Mouse (Mus musculus): ENCODE results near the gene Chd8.
A peak's percentile ranks its signal among the peaks of the same experiment; 100 is the strongest.
"Not testable (repeated sequence)": the region's sequence is repeated elsewhere in the genome, so short reads cannot be mapped to it uniquely, and the experiment has no call there.

Chd8 gene

GRCm38 (mm10) chr14:52257484-52258213, at the start of gene Chd8:
Chd8 (minus strand) TSS chr14:52257780.
- peak; percentile 97 for DNase-seq (ENCODE audit: low spot score)

- no peak for DNase-seq (ENCODE audit: low spot score)
These were observed 48.5 kb upstream of the Chd8 start for GRCm38 (mm10) chr14:52306100-52306499.

GRCm38 (mm10) chr14:52304644-52305271, 47.2 kb upstream of the Chd8 start, which contains the start of gene Mettl3:
Mettl3 (minus strand) TSS chr14:52305128.
- DNase-seq (ENCODE audit: low spot score): peak; percentile 97

GRCm38 (mm10) chr14:52303517-52303916, 45.9 kb upstream of the Chd8 start:
- DNase-seq (ENCODE audit: low spot score): not testable (repeated sequence)

- peak; percentile 67 for DNase-seq (ENCODE audit: low spot score)
These were observed 38.1 kb upstream of the Chd8 start for GRCm38 (mm10) chr14:52295558-52296264.

- DNase-seq (ENCODE audit: low spot score): no peak
These were observed 26.6 kb upstream of the Chd8 start for GRCm38 (mm10) chr14:52284191-52284590.

GRCm38 (mm10) chr14:52283629-52284028, 26.0 kb upstream of the Chd8 start:
- DNase-seq (ENCODE audit: low spot score): no peak

- DNase-seq (ENCODE audit: low spot score): peak; percentile 32
These were observed 22.2 kb upstream of the Chd8 start for GRCm38 (mm10) chr14:52279747-52280120.

GRCm38 (mm10) chr14:52278932-52279746, 21.6 kb upstream of the Chd8 start, which contains the start of the genes Tox4 and Rab2b:
Tox4 (plus strand) TSS chr14:52279146.
Rab2b (minus strand) TSS chr14:52279545.
- peak; percentile 98 for DNase-seq (ENCODE audit: low spot score)

- DNase-seq (ENCODE audit: low spot score): no peak
These were observed 19.6 kb upstream of the Chd8 start for GRCm38 (mm10) chr14:52277210-52277609.

GRCm38 (mm10) chr14:52272781-52273180, 15.2 kb upstream of the Chd8 start:
- DNase-seq (ENCODE audit: low spot score): no peak

- peak; percentile 48 for DNase-seq (ENCODE audit: low spot score)
These were observed 1.0 kb downstream of the Chd8 start for GRCm38 (mm10) chr14:52256311-52257175.

- no peak for DNase-seq (ENCODE audit: low spot score)
These were observed 11.5 kb downstream of the Chd8 start for GRCm38 (mm10) chr14:52246129-52246528.

GRCm38 (mm10) chr14:52244690-52245042, 12.9 kb downstream of the Chd8 start:
- DNase-seq (ENCODE audit: low spot score): no peak

GRCm38 (mm10) chr14:52244041-52244689, 13.4 kb downstream of the Chd8 start:
- peak; percentile 98 for DNase-seq (ENCODE audit: low spot score)

- DNase-seq (ENCODE audit: low spot score): no peak
These were observed 21.4 kb downstream of the Chd8 start for GRCm38 (mm10) chr14:52236216-52236615.

GRCm38 (mm10) chr14:52235165-52235564, 22.4 kb downstream of the Chd8 start:
- no peak for DNase-seq (ENCODE audit: low spot score)

- no peak for DNase-seq (ENCODE audit: low spot score)
These were observed 25.3 kb downstream of the Chd8 start for GRCm38 (mm10) chr14:52232249-52232648.

- DNase-seq (ENCODE audit: low spot score): no peak
These were observed 31.6 kb downstream of the Chd8 start for GRCm38 (mm10) chr14:52225972-52226371.

- DNase-seq (ENCODE audit: low spot score): no peak
These were observed 40.3 kb downstream of the Chd8 start for GRCm38 (mm10) chr14:52217261-52217660.
